Mouse (Mus musculus) erythroblast, embryonic 14.5 days (primary cell): ENCODE results near the gene Apoa2.

Experiments
- GATA1 ChIP-seq: IDR thresholded peaks from 2 replicates; pipeline ENCODE4 v1.6.1; 2012; ENCODE audit warnings: low read length, inconsistent platforms, mixed read lengths
- TAL1 ChIP-seq: IDR thresholded peaks from 3 replicates; pipeline ENCODE4 v1.6.1; 2012; ENCODE audit warnings: low read length, inconsistent platforms, mixed read lengths

DNA sequence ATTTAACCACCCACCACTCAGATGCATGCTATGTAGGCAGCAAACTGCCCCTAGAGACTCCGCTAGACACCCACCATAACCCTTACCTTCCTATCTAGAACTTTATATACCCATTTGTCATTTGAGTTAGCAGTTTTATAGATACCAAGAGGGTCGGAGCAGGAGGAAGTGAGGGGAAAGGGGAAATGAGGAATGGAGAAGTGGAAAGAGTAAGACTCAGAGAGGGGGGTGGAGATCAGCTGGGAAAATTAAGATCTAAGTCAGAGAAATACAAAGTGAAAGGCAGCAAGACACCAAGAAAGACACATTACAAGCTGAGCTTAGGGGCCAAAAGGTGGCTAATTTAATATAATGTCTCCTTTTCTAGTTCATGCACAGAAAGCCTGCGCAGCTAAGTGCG, 9.7 kb downstream of the Apoa2 start:
- TF ChIP-seq TAL1, result no peak
- no peak for TF ChIP-seq GATA1
